Mouse (Mus musculus) intestine, embryonic 15.5 days (tissue): ENCODE results near the gene Gorasp2. TPM values are rescaled to one million over a fixed set of nuclear protein-coding genes. Genes with fewer than 3 reads are reported as not detected.

Source experiments
- ATAC-seq: fragments of 200-750 bp; cut with Nextera tagmentation; 2 replicates; pipeline ENCODE4 v1.8.0; 2017; ENCODE audit warnings: moderate TSS enrichment, moderate library complexity
- H3K27ac ChIP-seq: fragments of 300-500 bp; sonication (generic); 2 replicates; pipeline ENCODE4 v1.5.1; 2015; ENCODE audit warnings: mild to moderate bottlenecking, inconsistent platforms
- H3K27me3 ChIP-seq: fragments of 300-500 bp; sonication (generic); replicated peaks from 2 replicates; pipeline ENCODE4 v1.6.1; 2015; ENCODE audit warnings: inconsistent platforms
- H3K36me3 ChIP-seq: fragments of 300-500 bp; sonication (generic); 2 replicates; pipeline ENCODE4 v1.6.1; 2015; ENCODE audit warnings: inconsistent platforms
- H3K4me1 ChIP-seq: fragments of 300-500 bp; sonication (generic); replicated peaks from 2 replicates; pipeline ENCODE4 v1.6.1; 2015; ENCODE audit warnings: inconsistent platforms
- H3K4me2 ChIP-seq: fragments of 300-500 bp; sonication (generic); replicated peaks from 2 replicates; pipeline ENCODE4 v1.6.1; 2015; ENCODE audit warnings: mild to moderate bottlenecking, inconsistent platforms
- H3K4me3 ChIP-seq: fragments of 300-500 bp; sonication (generic); replicated peaks from 2 replicates; pipeline ENCODE4 v1.5.1; 2015; ENCODE audit warnings: inconsistent platforms
- H3K9ac ChIP-seq: fragments of 300-500 bp; sonication (generic); 2 replicates; pipeline ENCODE4 v1.6.1; 2015; ENCODE audit warnings: inconsistent platforms
- H3K9me3 ChIP-seq: fragments of 300-500 bp; sonication (generic); 2 replicates; pipeline ENCODE4 v1.6.1; 2016; ENCODE audit warnings: inconsistent platforms
- WGBS: fragments of 180-500 bp; shearing (Covaris S2); methylation state at CpG from one replicate; pipeline ENCODE4 v1.1.7; 2015; 5-methylcytosine and 5-hydroxymethylcytosine counted together
- polyA plus RNA-seq: library from polyadenylated mRNA; unstranded; fragments of >200 nt; fragmentation: Nextera tagmentation; extraction: Ambion mirVana; gene quantifications from 2 replicates; pipeline ENCODE4 v1.2.1, GENCODE M21; 2015

Gorasp2 gene
- polyA plus RNA-seq, 1 experiment from 2014 or later: 163 TPM

DNA sequence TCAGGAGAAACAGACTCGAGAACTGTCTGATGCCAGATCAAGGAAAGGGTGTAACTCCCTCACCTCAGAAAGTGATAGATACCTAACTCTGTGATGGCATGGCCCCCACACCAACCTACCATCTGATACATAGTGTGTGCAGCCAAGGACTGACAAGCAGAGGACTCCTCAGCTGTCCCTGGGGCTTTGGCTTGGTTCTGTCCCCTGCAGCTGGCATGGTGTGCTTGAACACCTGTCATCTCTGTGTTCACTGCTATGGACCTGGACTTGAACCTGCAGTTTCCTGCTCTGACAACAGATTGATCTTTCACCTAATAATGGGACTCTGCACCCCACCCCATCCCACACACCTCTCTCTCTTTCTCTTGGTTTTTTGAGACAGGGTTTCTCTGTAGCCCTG is 29.0 kb upstream of the Gorasp2 start:
- Histone ChIP-seq H3K4me2 (no peak overlapping the region), H3K27me3 (no peaks in the 10 kb centered on the region), H3K4me3 (no peak overlapping the region), H3K9ac (no peak overlapping the region), H3K36me3 (no peaks in the 10 kb centered on the region), H3K9me3 (no peaks in the 10 kb centered on the region), H3K27ac (no peak overlapping the region), H3K4me1 (no peaks in the 10 kb centered on the region)
- WGBS: 81% methylated on average over 1 of the region's 1 CpGs
- ATAC-seq: no peak

DNA sequence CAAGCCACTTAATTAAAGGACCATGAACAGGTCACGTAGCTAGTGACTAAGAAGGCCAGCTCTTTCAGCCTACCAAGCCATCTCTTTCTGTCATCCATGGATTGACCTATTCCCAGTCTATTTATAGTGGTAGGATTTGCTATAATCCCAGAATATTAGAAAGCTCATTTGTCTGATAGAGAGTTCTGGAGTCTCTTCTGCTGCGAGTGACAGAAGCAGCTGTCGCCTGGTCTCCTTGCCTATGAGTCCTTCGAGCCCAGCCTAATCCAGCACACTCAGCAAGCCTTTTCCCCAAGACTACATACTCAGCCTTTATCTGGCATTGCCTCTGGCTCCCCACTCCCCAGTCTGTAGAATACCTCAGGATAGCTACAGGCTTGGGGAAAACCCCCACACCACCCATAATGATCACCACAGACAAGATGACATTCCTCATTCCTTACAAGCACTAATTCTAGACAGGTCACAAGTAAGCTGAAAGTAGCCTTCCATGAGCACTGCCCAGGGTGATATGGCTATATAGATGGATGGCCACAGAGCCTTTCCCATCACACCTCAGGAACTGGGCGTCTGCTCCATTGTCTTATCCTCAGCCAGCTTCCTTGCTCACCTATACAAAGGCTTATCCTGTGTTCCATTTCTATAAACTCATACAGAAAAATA is 27.2 kb upstream of the Gorasp2 start:
- Histone ChIP-seq H3K4me3 (no peak overlapping the region), H3K4me2 (no peak overlapping the region), H3K27me3 (no peaks in the 10 kb centered on the region), H3K9ac (no peak overlapping the region), H3K4me1 (no peaks in the 10 kb centered on the region), H3K36me3 (no peaks in the 10 kb centered on the region), H3K27ac (no peak overlapping the region), H3K9me3 (no peaks in the 10 kb centered on the region)
- 87% methylated on average over 5 of the region's 5 CpGs for WGBS
- no peak for ATAC-seq

DNA sequence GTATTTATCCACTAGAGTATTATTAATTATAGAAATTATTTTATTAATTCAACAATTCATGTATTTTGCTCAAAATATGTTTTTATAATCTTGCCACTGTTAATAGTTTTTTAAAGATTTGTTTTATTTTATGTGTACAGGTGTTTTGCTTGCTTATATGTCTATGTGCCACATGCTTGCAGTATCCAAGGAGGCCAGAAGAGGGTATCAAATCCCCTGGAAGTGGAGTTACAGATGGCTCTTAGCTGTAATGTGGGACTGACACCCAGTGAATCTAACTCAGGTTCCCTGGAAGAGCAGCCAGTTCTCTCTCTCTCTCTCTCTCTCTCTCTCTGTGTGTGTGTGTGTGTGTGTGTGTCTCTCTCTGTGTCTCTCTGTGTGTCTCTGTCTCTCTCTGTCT is 20.4 kb upstream of the Gorasp2 start:
- H3K4me1 ChIP-seq: no peaks in the 10 kb centered on the region; the same call in 1 of the 2 replicates
- H3K27me3 ChIP-seq: no peaks in the 10 kb centered on the region
- no peak overlapping the region for H3K9ac ChIP-seq
- H3K4me2 ChIP-seq: no peak overlapping the region
- H3K9me3 ChIP-seq: no peaks in the 10 kb centered on the region
- ATAC-seq: no peak
- H3K4me3 ChIP-seq: no peak overlapping the region
- H3K36me3 ChIP-seq: no peaks in the 10 kb centered on the region
- H3K27ac ChIP-seq: no peak overlapping the region

DNA sequence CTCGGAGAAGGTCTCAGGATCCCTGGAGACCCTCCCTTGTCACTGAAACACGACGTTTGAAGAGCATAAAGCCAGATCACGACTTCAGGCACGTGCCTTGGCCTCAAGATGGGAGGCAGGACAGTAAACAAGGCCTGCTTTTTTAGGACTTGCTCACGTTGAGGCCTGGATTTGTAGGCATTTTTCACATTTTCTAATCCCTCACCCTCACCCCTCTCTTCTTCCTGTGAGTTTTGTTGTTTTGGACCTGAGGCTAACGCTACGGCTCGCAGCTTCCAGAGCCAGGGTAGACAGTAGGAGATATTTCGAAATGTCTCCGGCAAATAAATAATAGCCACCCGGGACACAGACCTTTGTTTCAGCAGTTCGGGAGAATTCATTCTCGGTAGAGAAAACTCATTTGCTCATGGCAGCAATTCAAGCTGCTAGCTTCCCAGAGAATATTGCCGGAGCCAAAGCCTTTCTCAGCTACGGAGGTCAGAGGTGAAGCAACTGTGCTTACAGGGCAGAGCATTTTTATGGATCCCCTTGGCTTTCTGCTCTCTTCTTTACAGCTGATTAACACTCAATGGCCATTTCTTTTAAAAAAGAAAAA is 18.3 kb upstream of the Gorasp2 start:
- no peaks in the 10 kb centered on the region for H3K27me3 ChIP-seq
- H3K4me1 ChIP-seq: no peaks in the 10 kb centered on the region; the same call in 1 of the 2 replicates
- no peak for ATAC-seq
- H3K9ac ChIP-seq: no peak overlapping the region
- no peak overlapping the region for H3K4me3 ChIP-seq
- H3K36me3 ChIP-seq: no peaks in the 10 kb centered on the region
- no peak overlapping the region for H3K4me2 ChIP-seq
- no peaks in the 10 kb centered on the region for H3K9me3 ChIP-seq
- 47% methylated on average over 16 of the region's 16 CpGs for WGBS
- no peak overlapping the region for H3K27ac ChIP-seq

DNA sequence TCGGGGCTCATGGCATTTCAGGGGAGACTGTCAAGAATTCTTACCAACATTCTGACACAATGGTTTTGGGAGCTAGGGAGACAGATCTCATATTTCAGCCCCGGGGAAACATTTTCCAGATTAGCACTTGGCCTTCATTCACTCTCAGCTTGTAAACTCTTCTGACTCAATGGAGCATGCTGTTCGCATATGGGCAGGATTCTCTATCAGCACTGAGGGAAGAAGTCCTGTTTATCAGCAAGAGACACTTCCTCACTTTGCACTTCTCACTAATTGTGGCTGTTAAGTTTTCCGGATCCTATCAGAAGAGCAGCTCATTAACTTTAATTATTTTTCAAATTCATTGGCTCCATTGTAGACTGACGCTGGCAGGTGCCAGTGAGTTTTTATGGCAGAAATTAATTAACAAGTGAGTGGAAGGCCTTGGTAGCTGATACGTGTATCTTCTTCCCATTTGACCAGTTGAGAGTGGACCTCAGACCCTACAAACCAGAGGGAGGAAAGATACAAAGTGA is 16.1 kb upstream of the Gorasp2 start:
- H3K27me3 ChIP-seq: no peaks in the 10 kb centered on the region
- 81% methylated on average over 6 of the region's 6 CpGs for WGBS

DNA sequence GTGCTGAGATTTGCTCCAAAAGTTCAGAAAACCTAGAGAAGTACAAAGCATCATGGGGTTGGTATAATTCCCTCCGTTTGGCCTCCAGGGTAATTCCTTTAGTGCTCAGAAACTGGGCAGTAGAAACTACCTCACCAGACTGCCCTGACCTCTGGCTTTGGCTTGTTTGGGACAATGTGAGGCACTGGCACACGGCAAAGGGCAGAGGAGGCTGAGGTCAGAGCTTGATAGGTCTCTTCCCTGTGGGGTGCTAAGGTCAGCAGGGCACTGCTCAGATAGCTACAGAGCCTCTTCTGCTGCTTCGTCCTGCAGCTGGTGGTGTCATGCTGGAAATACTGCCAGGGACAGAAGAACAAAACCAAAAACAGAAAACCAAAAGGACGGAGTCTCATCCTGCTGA is 13.7 kb upstream of the Gorasp2 start:
- Histone ChIP-seq H3K9ac (no peak overlapping the region), H3K4me1 (no peaks in the 10 kb centered on the region; the same call in 1 of the 2 replicates), H3K4me2 (no peak overlapping the region), H3K27ac (no peak overlapping the region), H3K4me3 (no peak overlapping the region), H3K9me3 (no peaks in the 10 kb centered on the region), H3K27me3 (no peaks in the 10 kb centered on the region), H3K36me3 (no peaks in the 10 kb centered on the region)
- ATAC-seq: no peak
- WGBS: 46% methylated on average over 4 of the region's 4 CpGs

More for the DNA sequence above, 16.1 kb upstream of the Gorasp2 start:
- Histone ChIP-seq H3K36me3 (no peaks in the 10 kb centered on the region), H3K4me3 (no peak overlapping the region), H3K4me2 (no peak overlapping the region), H3K4me1 (no peaks in the 10 kb centered on the region; the same call in 1 of the 2 replicates), H3K27ac (no peak overlapping the region), H3K9me3 (no peaks in the 10 kb centered on the region), H3K9ac (no peak overlapping the region)
- no peak for ATAC-seq

DNA sequence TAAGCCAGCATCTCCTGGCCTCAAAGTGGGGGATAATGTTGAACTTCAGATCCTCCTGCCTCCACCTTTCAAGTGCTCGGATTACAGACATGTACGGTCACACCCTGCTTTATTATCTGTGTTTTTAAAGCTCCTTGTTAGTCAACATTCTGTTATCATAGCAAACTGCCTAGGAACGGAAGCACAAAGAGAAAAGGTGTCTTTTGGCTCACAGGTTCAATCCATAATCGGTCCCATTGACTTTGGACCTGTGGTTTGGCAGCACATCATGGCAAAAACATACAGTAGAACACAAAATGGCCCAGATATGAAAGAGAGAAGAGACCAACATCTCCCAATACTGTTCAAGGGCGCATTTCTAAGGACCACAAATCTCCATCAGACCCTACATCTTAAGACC is 13.1 kb upstream of the Gorasp2 start:
- no peak overlapping the region for H3K4me2 ChIP-seq
- H3K9me3 ChIP-seq: no peaks in the 10 kb centered on the region
- ATAC-seq: no peak
- WGBS: 77% methylated on average over 5 of the region's 5 CpGs
- H3K36me3 ChIP-seq: no peaks in the 10 kb centered on the region
- no peak overlapping the region for H3K4me3 ChIP-seq
- H3K4me1 ChIP-seq: no peaks in the 10 kb centered on the region
- H3K27me3 ChIP-seq: no peaks in the 10 kb centered on the region
- no peak overlapping the region for H3K9ac ChIP-seq
- H3K27ac ChIP-seq: no peak overlapping the region

DNA sequence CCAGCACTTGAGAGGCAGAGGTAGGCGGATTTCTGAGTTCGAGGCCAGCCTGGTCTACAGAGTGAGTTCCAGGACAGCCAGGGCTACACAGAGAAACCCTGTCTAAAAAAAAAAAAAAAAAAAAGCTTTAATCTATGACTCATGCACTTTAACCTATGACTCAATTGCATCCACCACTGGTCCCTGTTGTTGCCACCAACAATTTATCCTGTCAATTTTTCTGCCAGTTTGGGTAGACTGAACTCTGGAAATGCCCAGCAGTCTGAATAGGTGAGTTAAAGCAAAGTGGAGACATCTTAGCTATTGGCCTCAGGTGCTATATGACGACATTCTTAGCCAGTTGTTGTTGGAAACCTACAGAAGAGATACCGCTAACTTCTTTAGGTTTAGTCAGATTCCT is 11.9 kb upstream of the Gorasp2 start:
- Histone ChIP-seq H3K27me3 (no peaks in the 10 kb centered on the region), H3K27ac (no peak overlapping the region), H3K4me2 (no peak overlapping the region), H3K9me3 (no peaks in the 10 kb centered on the region), H3K36me3 (no peaks in the 10 kb centered on the region), H3K9ac (no peak overlapping the region), H3K4me1 (no peaks in the 10 kb centered on the region), H3K4me3 (no peak overlapping the region)
- ATAC-seq: no peak
- WGBS: 86% methylated on average over 4 of the region's 4 CpGs

DNA sequence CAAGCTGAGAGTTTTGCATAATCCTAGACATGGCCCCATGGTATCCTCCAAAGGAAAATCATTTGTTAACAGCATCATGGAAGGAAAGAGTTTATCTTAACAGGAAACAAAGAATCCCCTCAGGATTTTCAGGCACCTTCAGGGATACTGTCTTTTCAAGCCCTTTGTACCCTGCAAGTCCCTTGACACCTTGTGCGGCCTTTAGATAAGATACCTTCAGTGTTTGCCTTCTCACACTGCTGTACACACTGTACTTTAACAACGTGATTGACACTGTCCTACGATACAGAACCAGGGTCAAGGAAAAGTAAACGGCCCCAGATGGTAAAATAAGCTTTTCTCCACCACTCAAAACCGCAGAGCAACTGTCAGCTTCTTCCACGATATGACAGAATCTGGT is 9.6 kb upstream of the Gorasp2 start:
- H3K36me3 ChIP-seq: no peaks in the 10 kb centered on the region
- H3K4me2 ChIP-seq: no peak overlapping the region
- peak; percentile 70 for ATAC-seq
- no peak overlapping the region for H3K27ac ChIP-seq
- no peak overlapping the region for H3K4me3 ChIP-seq
- whole genome bisulfite sequencing: 42% methylated on average over 6 of the region's 6 CpGs
- no peaks in the 10 kb centered on the region for H3K9me3 ChIP-seq
- H3K27me3 ChIP-seq: no peaks in the 10 kb centered on the region
- no peak overlapping the region for H3K9ac ChIP-seq
- H3K4me1 ChIP-seq: no peaks in the 10 kb centered on the region

DNA sequence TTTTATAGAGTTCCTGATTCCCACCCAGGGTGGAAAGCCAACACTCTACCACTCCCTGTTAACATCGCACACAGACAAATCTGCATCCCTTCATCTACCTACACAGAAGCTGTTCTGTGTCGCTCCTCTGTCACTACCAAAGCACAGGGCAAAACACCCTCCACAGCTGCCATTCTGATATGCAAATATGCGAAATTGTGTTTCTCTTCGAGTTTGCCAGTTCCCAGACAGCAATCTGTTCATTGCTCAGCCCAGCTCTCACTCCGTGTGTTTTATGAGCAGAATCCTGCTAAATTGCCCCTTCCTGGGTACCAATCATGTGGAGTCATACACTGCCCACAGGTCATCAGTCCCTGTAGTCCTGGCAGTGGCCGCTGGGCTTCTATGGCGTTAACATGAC is 4.3 kb upstream of the Gorasp2 start:
- no peak for ATAC-seq
- H3K4me1 ChIP-seq: no peaks in the 10 kb centered on the region
- H3K27me3 ChIP-seq: no peaks in the 10 kb centered on the region
- no peaks in the 10 kb centered on the region for H3K9me3 ChIP-seq
- WGBS: 60% methylated on average over 7 of the region's 7 CpGs
- H3K36me3 ChIP-seq: no peaks in the 10 kb centered on the region
- no peak overlapping the region for H3K9ac ChIP-seq
- 0 out of 2 replicates have a peak overlapping the region, but pooled peaks have one; percentile 32 for H3K27ac ChIP-seq
- H3K4me3 ChIP-seq: no peak overlapping the region
- 0 out of 2 replicates have a peak overlapping the region, but pooled peaks have one; percentile 22 for H3K4me2 ChIP-seq

DNA sequence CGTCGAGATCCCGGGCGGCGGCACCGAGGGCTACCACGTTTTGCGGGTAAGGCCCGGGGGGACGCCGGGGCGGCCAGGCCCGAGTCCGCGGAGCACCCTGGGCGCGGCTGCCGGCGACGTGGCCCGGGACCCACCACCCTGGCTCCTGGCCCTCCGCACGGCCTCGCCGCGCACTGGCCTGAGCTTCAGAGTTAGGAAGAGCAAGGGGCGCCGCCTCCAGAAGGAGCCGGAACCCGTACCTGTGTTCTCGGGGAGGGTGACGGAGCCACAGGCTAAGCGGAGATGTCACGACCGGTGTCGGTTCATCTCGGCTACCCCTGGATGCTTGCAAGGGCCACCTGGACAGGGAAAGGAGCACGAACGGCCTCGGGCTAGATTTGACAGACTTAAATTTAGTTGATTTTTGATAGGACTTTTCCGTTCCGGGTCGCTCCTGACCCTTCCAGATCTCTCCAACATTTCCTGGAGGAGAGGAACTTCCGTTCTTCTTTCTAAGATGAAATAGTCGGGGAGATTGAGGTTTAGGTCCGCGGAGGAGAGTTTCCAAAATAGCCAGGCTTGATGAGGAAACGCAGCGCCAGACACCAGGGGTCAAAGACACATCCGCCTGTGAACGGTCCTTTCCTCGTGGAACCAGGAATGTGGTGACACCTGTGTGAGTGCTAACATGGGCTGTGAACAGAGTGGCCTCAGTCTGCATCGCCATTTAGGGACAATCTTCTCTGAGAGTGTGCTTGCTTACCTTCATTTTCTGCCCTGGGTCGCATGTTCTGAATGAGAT is 529 bp downstream of the Gorasp2 start, which contains the start of gene Gm26558:
Gm26558 (minus strand) TSS at position 394 of the 781 bp plus-strand sequence.
- H3K27me3 ChIP-seq: no peaks in the 10 kb centered on the region
- H3K9ac ChIP-seq: peak within 1 kb of the TSS; percentile 96
- peak within 1 kb of the TSS; percentile 72 for H3K4me2 ChIP-seq
- H3K36me3 ChIP-seq: no peaks in the 10 kb centered on the region
- no peaks in the 10 kb centered on the region for H3K9me3 ChIP-seq
- H3K4me1 ChIP-seq: 0 out of 2 replicates have a peak, but pooled peaks cover 7% of the 10 kb centered on the region
- H3K4me3 ChIP-seq: peak within 1 kb of the TSS; percentile 92
- WGBS: under 1% methylated on average over 54 of the region's 54 CpGs
- ATAC-seq: peak; percentile 80
- peak within 1 kb of the TSS; percentile 93 for H3K27ac ChIP-seq

DNA sequence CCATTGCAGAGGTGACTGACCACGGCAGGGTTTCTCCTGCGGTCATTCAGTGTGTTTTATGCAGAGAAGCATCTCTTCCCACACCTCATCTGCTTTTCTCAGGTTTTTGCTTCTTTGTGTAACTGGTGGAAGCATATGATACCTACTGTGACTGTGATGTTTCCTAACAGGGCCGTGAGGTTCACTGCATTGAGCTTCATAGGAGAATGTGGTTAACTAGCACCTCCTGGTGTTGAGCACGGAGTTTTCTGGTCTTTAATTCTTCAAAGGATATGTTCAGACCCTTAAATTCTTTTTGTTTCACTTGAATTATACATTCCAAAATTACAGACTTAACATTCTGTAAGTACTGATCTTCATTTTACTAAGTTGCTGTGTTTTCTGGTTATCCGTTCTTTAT is 2.4 kb downstream of the Gorasp2 start:
- Histone ChIP-seq H3K27ac (no peak overlapping the region), H3K4me1 (0 out of 2 replicates have a peak, but pooled peaks cover 7% of the 10 kb centered on the region), H3K36me3 (no peaks in the 10 kb centered on the region), H3K9ac (no peak overlapping the region), H3K4me3 (no peak overlapping the region), H3K9me3 (no peaks in the 10 kb centered on the region), H3K27me3 (no peaks in the 10 kb centered on the region), H3K4me2 (no peak overlapping the region)
- WGBS: 78% methylated on average over 5 of the region's 5 CpGs
- ATAC-seq: no peak
